20 mouse cellular contexts compared by ENCODE assay signal in the genomic region with DNA sequence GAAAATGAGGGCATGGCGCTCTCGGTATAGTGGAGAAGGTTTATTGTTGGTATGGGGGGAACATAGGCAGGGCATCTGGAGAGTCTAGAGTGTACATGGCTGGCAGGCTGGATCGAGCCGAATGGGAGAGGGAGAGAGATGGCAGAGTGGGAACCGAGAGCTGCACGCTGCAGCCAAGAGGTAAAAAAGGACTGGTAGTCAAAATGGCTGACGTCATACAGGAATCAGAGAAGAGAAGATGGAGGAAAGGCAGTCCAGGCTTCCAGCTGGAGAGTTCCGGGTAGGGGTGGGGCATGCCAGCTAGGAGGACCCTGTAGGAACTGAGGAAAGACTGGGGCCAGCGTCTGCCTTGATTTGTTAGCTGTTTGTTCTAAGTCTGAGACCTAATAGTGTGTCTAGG.
"Had no signal": no experiment of that assay in that cellular context is flagged by ENCODE, and none has a peak within 500 bp of the region (broad histone marks: within the 10 kb centered on the region; RNA-seq: fewer than 3 reads in every experiment).

No protein-coding gene starts in this region.

- H3K9me3 ChIP-seq: kidney, embryonic 15.5 days; limb, embryonic 12.5 days; limb, embryonic 15.5 days; midbrain, embryonic 12.5 days; midbrain, embryonic 15.5 days; neural tube, embryonic 12.5 days; neural tube, embryonic 15.5 days; stomach, embryonic 15.5 days had no signal

- H3K36me3 ChIP-seq: kidney, embryonic 15.5 days; limb, embryonic 12.5 days; limb, embryonic 15.5 days; midbrain, embryonic 12.5 days; midbrain, embryonic 15.5 days; neural tube, embryonic 12.5 days; neural tube, embryonic 15.5 days; stomach, embryonic 15.5 days had no signal

- H3K4me1 ChIP-seq: kidney, embryonic 15.5 days; limb, embryonic 12.5 days; limb, embryonic 15.5 days; midbrain, embryonic 12.5 days; midbrain, embryonic 15.5 days; neural tube, embryonic 12.5 days; neural tube, embryonic 15.5 days; stomach, embryonic 15.5 days had no signal

- DNase-seq: kidney, postnatal 10 days; kidney, postnatal 36 days; left cerebral cortex, postnatal 4 days; liver, postnatal 0 days; lung, embryonic 14.5 days; right cerebral cortex, adult 18-20 months; right cerebral cortex, postnatal 14 days; spleen, adult 18-20 months; thymus, postnatal 25 days had no signal

- H3K9ac ChIP-seq: kidney, embryonic 15.5 days; limb, embryonic 12.5 days; limb, embryonic 15.5 days; liver, embryonic 14.5 days; liver, postnatal 0 days; lung, embryonic 14.5 days; midbrain, embryonic 12.5 days; midbrain, embryonic 15.5 days; neural tube, embryonic 12.5 days; neural tube, embryonic 15.5 days; stomach, embryonic 15.5 days had no signal

- H3K4me3 ChIP-seq: kidney, embryonic 15.5 days; limb, embryonic 12.5 days; limb, embryonic 15.5 days; midbrain, embryonic 12.5 days; midbrain, embryonic 15.5 days; neural tube, embryonic 12.5 days; neural tube, embryonic 15.5 days; stomach, embryonic 15.5 days had no signal

- H3K27ac ChIP-seq: kidney, embryonic 15.5 days; limb, embryonic 12.5 days; limb, embryonic 15.5 days; liver, embryonic 14.5 days; macrophage; midbrain, embryonic 12.5 days; midbrain, embryonic 15.5 days; neural tube, embryonic 12.5 days; neural tube, embryonic 15.5 days; stomach, embryonic 15.5 days had no signal

- ATAC-seq: liver, postnatal 0 days; lung, postnatal 0 days; midbrain, embryonic 15.5 days had no signal

- H3K27me3 ChIP-seq: kidney, embryonic 15.5 days; limb, embryonic 12.5 days; limb, embryonic 15.5 days; midbrain, embryonic 12.5 days; midbrain, embryonic 15.5 days; neural tube, embryonic 12.5 days; neural tube, embryonic 15.5 days; stomach, embryonic 15.5 days had no signal
